Mouse (Mus musculus): ENCODE data around the gene Adgrl2.

- TF ChIP-seq CTCF (IDR thresholded peaks at IDR 0.05; ENCODE audit: borderline replicate concordance, control insufficient read depth, extremely low read depth, insufficient read depth, low read length, poor library complexity): no peak
- no peak for TF ChIP-seq POLR2A (IDR thresholded peaks at IDR 0.05; ENCODE audit: control insufficient read depth, extremely low read depth, insufficient read depth, low read length, poor library complexity)
These were observed 155.2 kb downstream of the Adgrl2 start for GRCm38 (mm10) chr3:148835136-148835535.

Measured in thymus, adult 2 months (tissue).